Mouse (Mus musculus): Measurements from ENCODE around the gene Timm10b. TPM values are rescaled to one million over a fixed set of nuclear protein-coding genes. Genes with fewer than 3 reads are reported as not detected.

Timm10b gene
- polyA plus RNA-seq, 1 experiment: 340 TPM

- TF ChIP-seq GATA1 (IDR thresholded peaks at IDR 0.05; ENCODE audit: low read length): no peak
These were observed 5.5 kb upstream of the Timm10b start for GRCm38 (mm10) chr7:105634272-105634920.

- TF ChIP-seq GATA1 (IDR thresholded peaks at IDR 0.05; ENCODE audit: low read length): no peak
These were observed 4.1 kb upstream of the Timm10b start for GRCm38 (mm10) chr7:105635726-105636125.

- TF ChIP-seq GATA1 (IDR thresholded peaks at IDR 0.05; ENCODE audit: low read length): no peak
These were observed 1.1 kb upstream of the Timm10b start for GRCm38 (mm10) chr7:105638776-105639175.

- TF ChIP-seq GATA1 (IDR thresholded peaks at IDR 0.05; ENCODE audit: low read length): no peak
These were observed 552 bp upstream of the Timm10b start for GRCm38 (mm10) chr7:105639304-105639703.

- no peak for TF ChIP-seq GATA1 (IDR thresholded peaks at IDR 0.05; ENCODE audit: low read length)
These were observed 507 bp downstream of the Timm10b start, which contains the start of the genes Arfip2 and Gm45799 for GRCm38 (mm10) chr7:105640233-105640893. TSS of gene Arfip2 (minus strand) at chr7:105640416. TSS of gene Gm45799 (plus strand) at chr7:105640552.

- TF ChIP-seq GATA1 (IDR thresholded peaks at IDR 0.05; ENCODE audit: low read length): no peak
These were observed 1.0 kb downstream of the Timm10b start for GRCm38 (mm10) chr7:105640894-105641255.

- TF ChIP-seq GATA1 (IDR thresholded peaks at IDR 0.05; ENCODE audit: low read length): no peak
These were observed 2.1 kb downstream of the Timm10b start for GRCm38 (mm10) chr7:105641936-105642335.

GRCm38 (mm10) chr7:105650639-105651435 lies 11.0 kb downstream of the Timm10b start, which contains the start of gene Dnhd1:
TSS of gene Dnhd1 (plus strand) at chr7:105650827.
- no peak for TF ChIP-seq GATA1 (IDR thresholded peaks at IDR 0.05; ENCODE audit: low read length)

GRCm38 (mm10) chr7:105685541-105686197 lies 45.8 kb downstream of the Timm10b start:
- TF ChIP-seq GATA1 (IDR thresholded peaks at IDR 0.05; ENCODE audit: low read length): no peak

GRCm38 (mm10) chr7:105690875-105691274 lies 51.0 kb downstream of the Timm10b start:
- TF ChIP-seq GATA1 (IDR thresholded peaks at IDR 0.05; ENCODE audit: low read length): no peak

Other genes starting within 250 kb of the Timm10b start
- gene Fam160a2, start 240.0 kb upstream of the Timm10b start, polyA plus RNA-seq (2012): 41.2 TPM in 2 replicates
- not detected in 2 replicates for gene Cnga4, start 235.5 kb upstream of the Timm10b start, polyA plus RNA-seq (2012)
- not detected in 2 replicates for gene Cckbr, start 214.3 kb upstream of the Timm10b start, polyA plus RNA-seq (2012)
- gene Cavin3, start 157.8 kb upstream of the Timm10b start, polyA plus RNA-seq (2012): not detected in 2 replicates
- 21.0 and 24.4 TPM in 2 replicates for gene Smpd1, start 85.7 kb upstream of the Timm10b start, polyA plus RNA-seq (2012)
- 0.05 TPM in 1 of 2 replicates, not detected in the other for gene Apbb1, start 58.4 kb upstream of the Timm10b start, polyA plus RNA-seq (2012)
- gene Hpx, start 39.9 kb upstream of the Timm10b start, polyA plus RNA-seq (2012): not detected in 2 replicates
- gene Trim3, start 6.5 kb upstream of the Timm10b start, polyA plus RNA-seq (2012): 8.4 and 8.6 TPM in 2 replicates
- 54.8 and 69.6 TPM in 2 replicates for gene Arfip2, start 360 bp downstream of the Timm10b start, polyA plus RNA-seq (2012)
- gene Gm45799, start 496 bp downstream of the Timm10b start, polyA plus RNA-seq (2012): 49.4 and 234 TPM in 2 replicates
- not detected in 2 replicates for gene Dnhd1, start 10.8 kb downstream of the Timm10b start, polyA plus RNA-seq (2012)
- 25.1 and 28.4 TPM in 2 replicates for gene Ilk, start 96.5 kb downstream of the Timm10b start, polyA plus RNA-seq (2012)
- 26.5 and 34.9 TPM in 2 replicates for gene Rrp8, start 97.3 kb downstream of the Timm10b start, polyA plus RNA-seq (2012)
- 377 and 536 TPM in 2 replicates for gene Taf10, start 104.3 kb downstream of the Timm10b start, polyA plus RNA-seq (2012)
- gene Tpp1, start 112.2 kb downstream of the Timm10b start, polyA plus RNA-seq (2012): 36.5 and 56.7 TPM in 2 replicates
- not detected in 2 replicates for gene Dchs1, start 147.6 kb downstream of the Timm10b start, polyA plus RNA-seq (2012)
- gene Mrpl17, start 171.0 kb downstream of the Timm10b start, polyA plus RNA-seq (2012): 208 and 243 TPM in 2 replicates

Data from G1E-ER4 (cell line).